Mouse (Mus musculus): Measurements from ENCODE around the gene Phf21a.

Phf21a gene

GRCm38 (mm10) chr2:92312542-92312941, 219.6 kb downstream of the Phf21a start:
- no peak for DNase-seq

GRCm38 (mm10) chr2:92314031-92314430, 221.1 kb downstream of the Phf21a start:
- DNase-seq = no peak

GRCm38 (mm10) chr2:92316652-92317051, 223.7 kb downstream of the Phf21a start:
- no peak for DNase-seq

GRCm38 (mm10) chr2:92317228-92317627, 224.3 kb downstream of the Phf21a start:
- no peak for DNase-seq

GRCm38 (mm10) chr2:92322669-92323068, 229.8 kb downstream of the Phf21a start:
- no peak for DNase-seq

- no peak for DNase-seq
These were observed 232.8 kb downstream of the Phf21a start for GRCm38 (mm10) chr2:92325676-92326075.

GRCm38 (mm10) chr2:92326221-92326620, 233.3 kb downstream of the Phf21a start:
- no peak for DNase-seq

- DNase-seq = no peak
These were observed 234.7 kb downstream of the Phf21a start for GRCm38 (mm10) chr2:92327601-92328000.

- DNase-seq = no peak
These were observed 235.3 kb downstream of the Phf21a start for GRCm38 (mm10) chr2:92328206-92328605.

- peak; percentile 14 for DNase-seq
These were observed 237.9 kb downstream of the Phf21a start for GRCm38 (mm10) chr2:92330840-92331239.

- DNase-seq = peak; percentile 52
These were observed 238.5 kb downstream of the Phf21a start for GRCm38 (mm10) chr2:92331410-92331809.

- DNase-seq = no peak
These were observed 239.0 kb downstream of the Phf21a start for GRCm38 (mm10) chr2:92331871-92332270.

GRCm38 (mm10) chr2:92342418-92342817, 249.5 kb downstream of the Phf21a start:
- no peak for DNase-seq

GRCm38 (mm10) chr2:92347191-92347590, 254.3 kb downstream of the Phf21a start:
- no peak for DNase-seq

GRCm38 (mm10) chr2:92349589-92350425, 256.9 kb downstream of the Phf21a start:
- no peak for DNase-seq

GRCm38 (mm10) chr2:92350686-92351085, 257.8 kb downstream of the Phf21a start:
- no peak for DNase-seq

GRCm38 (mm10) chr2:92353402-92353801, 260.5 kb downstream of the Phf21a start:
- no peak for DNase-seq

- no peak for DNase-seq
These were observed 261.3 kb downstream of the Phf21a start for GRCm38 (mm10) chr2:92354224-92354623.

GRCm38 (mm10) chr2:92359301-92359700, 266.4 kb downstream of the Phf21a start:
- DNase-seq = peak; percentile 23

GRCm38 (mm10) chr2:92360186-92360823, 267.4 kb downstream of the Phf21a start:
- peak; percentile 36 for DNase-seq

- DNase-seq = no peak
These were observed 268.0 kb downstream of the Phf21a start for GRCm38 (mm10) chr2:92360893-92361292.

- DNase-seq = no peak
These were observed 268.9 kb downstream of the Phf21a start for GRCm38 (mm10) chr2:92361795-92362194.

- peak; percentile 12 for DNase-seq
These were observed 269.8 kb downstream of the Phf21a start for GRCm38 (mm10) chr2:92362571-92363228.

GRCm38 (mm10) chr2:92364086-92364485, 271.2 kb downstream of the Phf21a start:
- DNase-seq = no peak
